Mouse (Mus musculus): ENCODE measurements around the gene Cpm.

Gene Cpm

GRCm38 (mm10) chr10:117675096-117676035 is 46.1 kb downstream of the Cpm start:
- DNase-seq (ENCODE audit: low read depth, low spot score), result no peak

- no peak for DNase-seq (ENCODE audit: low read depth, low spot score)
These were observed 46.8 kb downstream of the Cpm start for GRCm38 (mm10) chr10:117676036-117676643.

- DNase-seq (ENCODE audit: low read depth, low spot score), result no peak
These were observed 47.5 kb downstream of the Cpm start for GRCm38 (mm10) chr10:117676644-117677313.

GRCm38 (mm10) chr10:117677494-117678236 is 48.4 kb downstream of the Cpm start:
- no peak for DNase-seq (ENCODE audit: low read depth, low spot score)

GRCm38 (mm10) chr10:117678357-117678756 is 49.1 kb downstream of the Cpm start:
- no peak for DNase-seq (ENCODE audit: low read depth, low spot score)

GRCm38 (mm10) chr10:117679029-117679686 is 49.9 kb downstream of the Cpm start:
- DNase-seq (ENCODE audit: low read depth, low spot score), result no peak

GRCm38 (mm10) chr10:117679963-117680473 is 50.7 kb downstream of the Cpm start:
- DNase-seq (ENCODE audit: low read depth, low spot score), result no peak

- DNase-seq (ENCODE audit: low read depth, low spot score), result no peak
These were observed 51.7 kb downstream of the Cpm start for GRCm38 (mm10) chr10:117680868-117681513.

GRCm38 (mm10) chr10:117681543-117681942 is 52.2 kb downstream of the Cpm start:
- no peak for DNase-seq (ENCODE audit: low read depth, low spot score)

GRCm38 (mm10) chr10:117681999-117682857 is 52.9 kb downstream of the Cpm start:
- no peak for DNase-seq (ENCODE audit: low read depth, low spot score)

- DNase-seq (ENCODE audit: low read depth, low spot score), result no peak
These were observed 53.8 kb downstream of the Cpm start for GRCm38 (mm10) chr10:117682858-117683733.

- DNase-seq (ENCODE audit: low read depth, low spot score), result no peak
These were observed 54.4 kb downstream of the Cpm start for GRCm38 (mm10) chr10:117683734-117684037.

GRCm38 (mm10) chr10:117684298-117685170 is 55.2 kb downstream of the Cpm start:
- no peak for DNase-seq (ENCODE audit: low read depth, low spot score)

GRCm38 (mm10) chr10:117685171-117685848 is 56.0 kb downstream of the Cpm start:
- DNase-seq (ENCODE audit: low read depth, low spot score), result no peak

- DNase-seq (ENCODE audit: low read depth, low spot score), result no peak
These were observed 56.7 kb downstream of the Cpm start for GRCm38 (mm10) chr10:117685849-117686591.

- DNase-seq (ENCODE audit: low read depth, low spot score), result no peak
These were observed 57.7 kb downstream of the Cpm start for GRCm38 (mm10) chr10:117687018-117687417.

Measured in c-Kit-negative CD71-positive TER-119-positive erythroid progenitor cells, embryonic 14.5 days (primary cell).